Mouse (Mus musculus): ENCODE measurements around the gene Wiz. TPM values are rescaled to one million over a fixed set of nuclear protein-coding genes. Genes with fewer than 3 reads are reported as not detected.

Wiz gene
- total RNA-seq (2021): 10 to 100 TPM; 52.3 to 53.2 TPM

GRCm38 (mm10) chr17:32389101-32389659 lies at the start of gene Wiz:
Wiz (minus strand) TSS chr17:32389439.
- peak; percentile 91 to 92 for DNase-seq (ENCODE audit: low spot score in 2 of 2)
- intact Hi-C loops (cut with DNase I): loop anchor here (2.0 to 5.0 kb wide), 2 partner anchors 68 to 103 kb away; partner anchors contain the start of gene Akap8

- no peak for DNase-seq (ENCODE audit: low spot score in 2 of 2)
- intact Hi-C loops (cut with DNase I): no loop called here
Observed at GRCm38 (mm10) chr17:32437106-32437505, 47.9 kb upstream of the Wiz start.

- DNase-seq (ENCODE audit: low spot score in 2 of 2): no peak
- intact Hi-C loops (cut with DNase I): no loop called here
Observed at GRCm38 (mm10) chr17:32435151-32435550, 45.9 kb upstream of the Wiz start.

GRCm38 (mm10) chr17:32434324-32434723 lies 45.1 kb upstream of the Wiz start:
- intact Hi-C loops (cut with DNase I): no loop called here
- DNase-seq (ENCODE audit: low spot score in 2 of 2): no peak

- no peak for DNase-seq (ENCODE audit: low spot score in 2 of 2)
- intact Hi-C loops (cut with DNase I): loop anchor here (1.0 kb wide), 1 partner anchor 83 kb away; no protein-coding TSS in a partner anchor
Observed at GRCm38 (mm10) chr17:32431972-32432371, 42.7 kb upstream of the Wiz start.

GRCm38 (mm10) chr17:32426610-32427009 lies 37.4 kb upstream of the Wiz start:
- intact Hi-C loops (cut with DNase I): no loop called here
- no peak for DNase-seq (ENCODE audit: low spot score in 2 of 2)

- no peak for DNase-seq (ENCODE audit: low spot score in 2 of 2)
- intact Hi-C loops (cut with DNase I): no loop called here
Observed at GRCm38 (mm10) chr17:32424034-32424433, 34.8 kb upstream of the Wiz start, which contains the start of gene Pglyrp2. Pglyrp2 (minus strand) TSS chr17:32424167.

- intact Hi-C loops (cut with DNase I): no loop called here
Observed at GRCm38 (mm10) chr17:32420781-32421180, 31.5 kb upstream of the Wiz start.

GRCm38 (mm10) chr17:32419989-32420388 lies 30.8 kb upstream of the Wiz start:
- intact Hi-C loops (cut with DNase I): no loop called here
- no peak for DNase-seq (ENCODE audit: low spot score in 2 of 2)

More at GRCm38 (mm10) chr17:32420781-32421180, 31.5 kb upstream of the Wiz start:
- DNase-seq (ENCODE audit: low spot score in 2 of 2): no peak

- intact Hi-C loops (cut with DNase I): no loop called here
- no peak for DNase-seq (ENCODE audit: low spot score in 2 of 2)
Observed at GRCm38 (mm10) chr17:32416771-32417170, 27.5 kb upstream of the Wiz start.

- intact Hi-C loops (cut with DNase I): no loop called here
- DNase-seq (ENCODE audit: low spot score in 2 of 2): no peak
Observed at GRCm38 (mm10) chr17:32415417-32416020, 26.3 kb upstream of the Wiz start.

- intact Hi-C loops (cut with DNase I): no loop called here
- no peak for DNase-seq (ENCODE audit: low spot score in 2 of 2)
Observed at GRCm38 (mm10) chr17:32411898-32412297, 22.7 kb upstream of the Wiz start.

- intact Hi-C loops (cut with DNase I): no loop called here
- DNase-seq (ENCODE audit: low spot score in 2 of 2): no peak
Observed at GRCm38 (mm10) chr17:32403417-32403816, 14.2 kb upstream of the Wiz start, which contains the start of gene Rasal3. Rasal3 (minus strand) TSS chr17:32403583.

- intact Hi-C loops (cut with DNase I): no loop called here
- DNase-seq (ENCODE audit: low spot score in 2 of 2): no peak
Observed at GRCm38 (mm10) chr17:32402779-32403157, 13.5 kb upstream of the Wiz start.

GRCm38 (mm10) chr17:32402011-32402778 lies 13.0 kb upstream of the Wiz start:
- intact Hi-C loops (cut with DNase I): no loop called here
- DNase-seq (ENCODE audit: low spot score in 2 of 2): no peak

GRCm38 (mm10) chr17:32396266-32396665 lies 7.0 kb upstream of the Wiz start:
- no peak for DNase-seq (ENCODE audit: low spot score in 2 of 2)
- intact Hi-C loops (cut with DNase I): no loop called here

- DNase-seq (ENCODE audit: low spot score in 2 of 2): no peak
- intact Hi-C loops (cut with DNase I): no loop called here
Observed at GRCm38 (mm10) chr17:32393944-32394343, 4.7 kb upstream of the Wiz start.

- peak; percentile 24 to 38 for DNase-seq (ENCODE audit: low spot score in 2 of 2)
- intact Hi-C loops (cut with DNase I): loop anchor here (2.0 to 5.0 kb wide), 2 partner anchors 68 to 104 kb away; partner anchors contain the start of gene Akap8
Observed at GRCm38 (mm10) chr17:32388370-32389100, 704 bp downstream of the Wiz start.

- intact Hi-C loops (cut with DNase I): loop anchor here (2.0 to 5.0 kb wide), 2 partner anchors 67 to 104 kb away; partner anchors contain the start of gene Akap8
- no peak for DNase-seq (ENCODE audit: low spot score in 2 of 2)
Observed at GRCm38 (mm10) chr17:32387986-32388369, 1.3 kb downstream of the Wiz start.
